Mouse (Mus musculus): ENCODE measurements around the gene Aes.

Gene Aes

GRCm38 (mm10) chr10:81559163-81559626 lies at the start of gene Aes:
Aes (plus strand) TSS chr10:81559488.
- DNase-seq (ENCODE audit: low spot score in 2 of 2) = peak; percentile 78 to 82

- no peak for DNase-seq (ENCODE audit: low spot score in 2 of 2)
These were observed 49.0 kb upstream of the Aes start for GRCm38 (mm10) chr10:81510246-81510810.

GRCm38 (mm10) chr10:81513798-81514197 lies 45.5 kb upstream of the Aes start:
- DNase-seq (ENCODE audit: low spot score in 2 of 2) = no peak

- no peak for DNase-seq (ENCODE audit: low spot score in 2 of 2)
These were observed 42.1 kb upstream of the Aes start for GRCm38 (mm10) chr10:81517227-81517626.

- peak in 1 of 2 experiments; percentile 76 for DNase-seq (ENCODE audit: low spot score in 2 of 2)
These were observed 40.7 kb upstream of the Aes start for GRCm38 (mm10) chr10:81518546-81518945.

- no peak for DNase-seq (ENCODE audit: low spot score in 2 of 2)
These were observed 39.9 kb upstream of the Aes start for GRCm38 (mm10) chr10:81519227-81519977.

- DNase-seq (ENCODE audit: low spot score in 2 of 2) = no peak
These were observed 39.3 kb upstream of the Aes start for GRCm38 (mm10) chr10:81519978-81520365.

- DNase-seq (ENCODE audit: low spot score in 2 of 2) = no peak
These were observed 36.1 kb upstream of the Aes start for GRCm38 (mm10) chr10:81523142-81523541.

GRCm38 (mm10) chr10:81523570-81523969 lies 35.7 kb upstream of the Aes start:
- no peak for DNase-seq (ENCODE audit: low spot score in 2 of 2)

GRCm38 (mm10) chr10:81524051-81524605 lies 35.2 kb upstream of the Aes start, which contains the start of gene Gna15:
Gna15 (minus strand) TSS chr10:81524225.
- peak in 1 of 2 experiments; percentile 56 for DNase-seq (ENCODE audit: low spot score in 2 of 2)

GRCm38 (mm10) chr10:81525017-81525694 lies 34.1 kb upstream of the Aes start:
- no peak for DNase-seq (ENCODE audit: low spot score in 2 of 2)

- DNase-seq (ENCODE audit: low spot score in 2 of 2) = peak; percentile 66 to 88
These were observed 32.5 kb upstream of the Aes start for GRCm38 (mm10) chr10:81526779-81527178.

- DNase-seq (ENCODE audit: low spot score in 2 of 2) = no peak
These were observed 24.5 kb upstream of the Aes start for GRCm38 (mm10) chr10:81534826-81535225.

GRCm38 (mm10) chr10:81536734-81537133 lies 22.6 kb upstream of the Aes start:
- no peak for DNase-seq (ENCODE audit: low spot score in 2 of 2)

- no peak for DNase-seq (ENCODE audit: low spot score in 2 of 2)
These were observed 21.9 kb upstream of the Aes start for GRCm38 (mm10) chr10:81537429-81537828.

GRCm38 (mm10) chr10:81538321-81539048 lies 20.8 kb upstream of the Aes start:
- DNase-seq (ENCODE audit: low spot score in 2 of 2) = no peak

GRCm38 (mm10) chr10:81541363-81541762 lies 17.9 kb upstream of the Aes start:
- no peak for DNase-seq (ENCODE audit: low spot score in 2 of 2)

- no peak for DNase-seq (ENCODE audit: low spot score in 2 of 2)
These were observed 17.5 kb upstream of the Aes start for GRCm38 (mm10) chr10:81541803-81542202.

GRCm38 (mm10) chr10:81542727-81543460 lies 16.4 kb upstream of the Aes start:
- no peak for DNase-seq (ENCODE audit: low spot score in 2 of 2)

GRCm38 (mm10) chr10:81543633-81544032 lies 15.7 kb upstream of the Aes start:
- DNase-seq (ENCODE audit: low spot score in 2 of 2) = no peak

Data from urinary bladder, postnatal 4 days (tissue).